Mouse (Mus musculus): ENCODE results near the gene Fanci.
A peak's percentile ranks its signal among the peaks of the same experiment; 100 is the strongest.

GRCm38 (mm10) chr7:79466053-79466901 lies 74.5 kb downstream of the Fanci start, which contains the start of gene Polg:
- TF ChIP-seq FLI1 (IDR thresholded peaks at IDR 0.05; ENCODE audit: low read length) (peak; percentile 70; the same call in 1 of the 2 replicates), GATA1 (IDR thresholded peaks at IDR 0.05; ENCODE audit: borderline replicate concordance, low read length) (no peak)

Data from megakaryocyte, embryonic 14.5 days (primary cell).